Mouse (Mus musculus) layer of hippocampus, postnatal 36 days (tissue): ENCODE results near the gene 5730409E04Rik. TPM values are rescaled to one million over a fixed set of nuclear protein-coding genes. Genes with fewer than 3 reads are reported as not detected.

Experiments used
- DNase-seq, 2 experiments: peaks; one replicate each; pipeline ENCODE4 v3.0.0; 2022
- microRNA-seq, 2 experiments: library from miRNA; unstranded; fragments of <30 nt; microRNA quantifications; one replicate each; pipeline ENCODE4 v1.2.0; 2021
- total RNA-seq, 2 experiments: library from RNA; stranded (reverse); gene quantifications; 2 replicates each; pipeline ENCODE4 v1.2.3; 2021

The 5730409E04Rik gene
- total RNA-seq, 2 experiments from 2014 or later: 62.2 to 74.0 TPM

DNA sequence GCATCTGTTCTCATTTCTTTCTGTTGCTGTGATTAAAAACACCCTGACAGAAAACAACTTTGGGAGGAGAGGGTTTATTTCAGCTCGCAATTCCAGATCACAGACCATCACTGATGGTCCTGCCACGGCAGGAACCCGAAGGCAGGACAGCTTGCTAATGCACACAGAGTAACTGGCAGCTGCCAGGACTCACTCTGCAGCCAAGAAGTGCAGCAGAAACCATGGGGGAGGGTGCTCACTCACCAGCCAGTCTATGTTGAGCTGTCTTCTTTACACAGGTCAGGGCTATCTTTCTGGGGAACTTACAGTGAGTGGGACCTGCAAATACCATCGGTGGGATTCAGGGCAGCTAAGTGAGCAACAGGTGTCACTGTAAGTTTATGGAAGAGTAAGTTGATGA lies 27.8 kb downstream of the 5730409E04Rik start:
- DNase-seq: no peak

DNA sequence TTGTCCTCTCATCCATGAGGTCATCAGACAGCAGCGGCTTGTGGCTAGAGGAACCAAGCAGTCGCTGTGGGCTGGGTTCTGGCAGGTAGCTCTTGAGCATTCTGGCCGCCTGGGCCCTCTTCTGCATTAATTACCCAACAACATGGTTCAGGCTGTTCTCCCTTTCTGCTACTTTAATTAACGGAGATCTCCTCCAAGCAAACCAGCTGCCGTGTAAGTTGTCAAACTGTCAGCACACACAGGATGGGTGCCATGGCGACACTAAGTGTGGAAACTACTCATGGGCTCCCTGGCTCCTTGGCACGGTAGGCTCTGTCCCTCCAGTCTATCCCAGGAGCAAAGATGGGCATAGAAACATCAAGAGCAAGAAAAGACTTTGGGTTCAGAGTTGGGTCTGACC lies 29.7 kb downstream of the 5730409E04Rik start:
- peak; percentile 16 to 27 for DNase-seq

DNA sequence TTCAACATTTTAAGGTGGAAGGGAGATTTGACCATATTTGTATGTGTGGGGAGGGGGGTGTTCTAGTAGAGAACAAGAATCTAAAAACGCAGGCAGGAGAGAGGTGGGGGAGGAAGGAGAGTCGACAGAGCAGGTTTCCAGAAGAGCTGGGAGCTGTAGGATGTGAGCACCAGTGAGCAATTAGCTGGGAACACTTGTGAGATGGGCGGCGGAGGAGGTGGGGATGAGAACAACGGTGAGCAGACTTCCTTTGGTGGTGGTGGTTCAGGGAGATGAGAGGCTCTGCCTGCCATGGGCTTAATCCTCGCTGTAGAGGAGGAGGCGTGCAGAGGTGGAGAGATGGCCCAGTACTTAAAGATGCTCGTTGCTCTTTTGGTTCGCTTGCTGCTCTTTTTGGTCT lies 32.3 kb downstream of the 5730409E04Rik start:
- peak in 1 of 2 experiments; percentile 3 for DNase-seq

DNA sequence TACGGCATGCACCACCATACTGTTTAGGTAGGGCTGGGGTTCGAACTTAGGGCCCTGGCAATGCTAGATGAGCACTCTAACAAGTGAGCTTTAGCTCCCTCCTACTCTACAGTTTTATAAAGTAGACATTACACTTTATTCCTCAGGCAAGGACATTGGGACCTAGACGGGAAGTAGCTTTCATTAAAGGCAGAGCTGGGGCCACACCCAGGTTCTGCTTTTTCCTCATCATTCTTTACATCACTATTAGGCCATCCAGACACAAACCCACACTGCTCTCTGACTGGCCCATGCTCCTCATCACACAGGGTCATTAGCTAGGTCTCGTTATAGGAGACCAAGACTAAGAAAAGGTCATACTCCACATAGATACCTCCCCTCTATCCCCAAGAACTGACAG lies 34.2 kb downstream of the 5730409E04Rik start:
- DNase-seq: no peak

DNA sequence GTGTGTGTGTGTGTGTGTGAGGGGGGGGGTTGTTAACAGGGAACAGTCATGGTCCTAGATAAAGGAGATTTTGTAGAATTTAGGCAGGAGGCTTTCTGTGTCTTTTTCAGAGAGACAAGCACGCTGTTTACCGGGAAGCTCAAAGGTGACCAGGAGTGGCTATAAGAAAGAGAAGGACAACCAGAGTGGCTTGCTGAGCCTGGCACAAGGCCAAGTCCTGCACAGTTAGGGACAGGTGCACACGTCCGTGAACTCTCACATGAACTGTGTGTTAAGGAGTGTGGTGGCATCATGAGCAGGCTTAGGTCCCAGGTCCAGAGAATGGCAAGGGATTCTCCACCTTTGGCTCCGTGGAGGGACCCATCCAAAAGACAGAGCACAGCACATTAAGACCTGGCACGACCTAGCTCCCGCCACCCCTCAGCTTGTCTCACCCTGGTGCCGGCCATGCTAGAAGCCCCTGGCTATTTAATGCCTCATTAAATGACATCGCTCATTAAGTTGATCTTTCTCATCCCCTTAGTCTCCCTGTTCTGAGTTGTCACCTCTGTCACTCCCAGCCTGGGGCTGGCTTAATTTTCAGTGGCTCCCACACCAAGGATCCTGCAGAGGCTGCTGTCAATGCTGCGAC lies 34.8 kb downstream of the 5730409E04Rik start:
- DNase-seq: no peak

DNA sequence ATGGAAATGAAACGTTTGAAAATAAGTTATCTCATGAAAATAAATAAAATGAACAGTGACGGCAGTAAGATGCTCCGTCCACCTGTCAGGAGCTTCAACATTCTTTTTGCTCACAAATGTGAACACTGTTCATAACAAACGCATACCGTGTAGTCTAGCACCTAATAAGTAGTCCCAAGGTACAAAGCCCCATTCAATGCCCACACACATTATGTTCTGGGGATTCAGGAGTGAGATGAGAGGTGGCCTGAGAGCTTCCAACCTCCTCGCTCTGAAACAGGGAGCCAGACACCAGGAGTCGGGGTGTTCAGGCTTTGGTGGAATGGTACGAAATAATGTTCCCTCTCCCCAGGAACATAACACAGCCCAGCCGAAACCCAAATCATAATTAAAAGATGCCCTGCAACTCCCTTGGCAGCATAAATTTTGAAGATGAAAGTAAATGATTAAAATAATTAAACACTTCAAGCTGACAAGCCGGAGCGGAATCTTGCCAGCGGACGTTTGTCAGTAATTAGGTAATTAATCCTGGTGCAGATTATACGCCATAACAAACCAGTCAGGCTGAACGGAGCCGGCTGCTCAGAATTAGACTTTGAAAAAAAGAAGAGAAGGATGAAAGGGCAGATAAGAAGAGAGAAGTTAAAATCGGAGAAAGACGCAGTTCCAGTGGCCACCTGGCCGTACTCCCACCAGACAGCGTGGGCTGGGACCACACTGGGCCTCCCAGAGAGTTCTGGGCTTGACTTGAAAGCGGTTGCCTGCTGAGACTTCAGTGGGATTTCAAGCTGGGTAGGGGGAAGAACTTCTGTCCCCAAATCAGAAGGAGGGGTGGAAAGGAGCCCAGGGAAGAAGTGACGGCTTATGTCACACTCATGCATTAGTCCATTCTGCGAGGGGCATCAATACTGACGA lies 38.6 kb downstream of the 5730409E04Rik start:
- DNase-seq: peak in 1 of 2 experiments; percentile 16

DNA sequence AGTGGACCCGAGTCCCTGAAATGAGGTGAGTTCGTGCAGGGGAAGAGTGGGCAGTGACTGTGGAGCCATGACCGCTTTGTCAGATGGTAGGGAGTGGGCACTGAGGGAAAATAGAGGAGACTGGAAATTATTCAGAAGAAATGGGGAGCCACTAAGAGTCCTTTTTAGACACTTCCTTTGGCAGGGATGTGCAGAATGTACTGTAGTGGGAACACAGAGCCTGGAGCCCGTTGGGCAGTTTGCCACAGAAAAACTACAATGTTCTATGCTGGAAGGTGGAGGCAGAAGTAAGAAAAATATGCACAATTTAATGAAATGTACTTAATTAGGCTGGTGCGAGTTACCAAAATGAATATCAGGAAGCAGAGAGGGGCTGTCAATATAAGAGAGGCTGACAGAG lies 43.5 kb downstream of the 5730409E04Rik start:
- DNase-seq: peak; percentile 26

DNA sequence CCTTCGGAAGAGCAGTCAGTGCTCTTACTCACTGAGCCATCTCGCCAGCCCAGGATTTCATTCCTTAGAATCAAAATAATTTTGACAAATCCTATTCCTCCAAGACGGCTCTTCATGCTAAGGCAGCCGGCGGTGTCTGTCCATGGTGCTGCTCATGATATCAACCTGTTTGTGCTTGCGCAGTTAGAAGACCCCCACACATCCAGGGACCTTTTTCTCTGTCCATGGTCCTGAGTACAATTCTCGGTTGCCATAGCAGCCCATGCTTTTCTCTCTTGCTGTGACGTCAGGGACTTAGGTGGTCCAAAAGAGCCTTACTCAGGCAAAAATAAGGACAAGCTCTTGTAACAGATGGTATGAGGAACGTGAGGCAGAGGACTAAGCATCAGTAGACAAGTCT lies 45.7 kb downstream of the 5730409E04Rik start:
- no peak for DNase-seq

DNA sequence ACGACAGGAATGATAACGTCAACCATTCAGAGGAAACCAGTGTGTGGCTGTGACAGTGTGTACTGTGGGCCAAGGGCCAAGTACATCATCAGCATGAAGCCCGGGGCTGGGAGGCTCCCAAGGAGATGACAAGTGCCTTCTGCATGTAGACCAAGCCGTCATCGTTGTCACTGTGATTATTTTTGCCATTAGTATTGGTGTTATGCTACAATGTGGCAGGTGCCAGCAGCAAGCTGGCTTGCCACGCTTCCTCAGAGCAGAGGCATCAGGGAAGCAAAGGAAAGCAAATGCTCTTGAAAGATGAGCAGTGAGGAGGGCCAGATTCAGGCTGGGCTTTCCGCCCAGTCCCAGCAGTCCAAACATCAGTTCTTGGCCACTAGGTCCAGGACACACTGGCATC lies 51.6 kb downstream of the 5730409E04Rik start:
- peak; percentile 45 to 67 for DNase-seq

Small RNAs within 50 kb of the gene (microRNA-seq; reads per million reads assigned to microRNA genes)
- 0 reads per million in 2 experiments for gene Mir7119

Other genes starting within 250 kb of the 5730409E04Rik start
- 10 to 100 TPM; 37.5 to 45.4 TPM for gene Ago3, start 180.3 kb upstream of the 5730409E04Rik start, total RNA-seq
- 10 to 100 TPM; 60.0 to 60.5 TPM for gene Ago1, start 141.2 kb upstream of the 5730409E04Rik start, total RNA-seq
- gene Ago4, start 76.3 kb upstream of the 5730409E04Rik start, total RNA-seq: 1 to 10 TPM; 8.5 to 9.6 TPM
- gene Clspn, start 52.9 kb upstream of the 5730409E04Rik start, total RNA-seq: 1 to 10 TPM in 1 of 2 experiments, under 1 TPM in 1; 0.58 to 1.3 TPM
- 100 to 1,000 TPM; 103 to 111 TPM for gene Psmb2, start 67.8 kb downstream of the 5730409E04Rik start, total RNA-seq
- gene Tfap2e, start 126.4 kb downstream of the 5730409E04Rik start, total RNA-seq: not detected
- 1,000 to 10,000 TPM; 1,851 to 1,927 TPM for gene Ncdn, start 143.6 kb downstream of the 5730409E04Rik start, total RNA-seq
- 10 to 100 TPM; 65.6 to 66.1 TPM for gene AU040320, start 143.7 kb downstream of the 5730409E04Rik start, total RNA-seq